Mouse (Mus musculus): ENCODE data around the gene Zdhhc3. TPM values are rescaled to one million over a fixed set of nuclear protein-coding genes. Genes with fewer than 3 reads are reported as not detected.

Gene Zdhhc3
- polyA plus RNA-seq, 1 experiment: 92.1 TPM

GRCm38 (mm10) chr9:123150241-123151020, 37.4 kb upstream of the Zdhhc3 start, which contains the start of gene Clec3b:
Gene Clec3b, plus strand, starts transcription at chr9:123150946.
- Histone ChIP-seq H3K4me1 (ENCODE audit: control insufficient read depth, insufficient read depth, low read length) (no peaks in the 10 kb centered on the region), H3K4me3 (ENCODE audit: insufficient read depth, low read length) (no peak within 1 kb of the TSS), H3K27ac (ENCODE audit: insufficient read depth, low read length) (no peak within 1 kb of the TSS)
- no peak for TF ChIP-seq CTCF (IDR thresholded peaks at IDR 0.05; ENCODE audit: borderline replicate concordance, insufficient read depth, low read length)
- no peak for TF ChIP-seq POLR2A (IDR thresholded peaks at IDR 0.05; ENCODE audit: low read depth, low read length)

GRCm38 (mm10) chr9:123148430-123148829, 35.4 kb upstream of the Zdhhc3 start:
- Histone ChIP-seq H3K4me3 (ENCODE audit: insufficient read depth, low read length) (no peak overlapping the region), H3K4me1 (ENCODE audit: control insufficient read depth, insufficient read depth, low read length) (no peaks in the 10 kb centered on the region), H3K27ac (ENCODE audit: insufficient read depth, low read length) (no peak overlapping the region)
- TF ChIP-seq POLR2A (IDR thresholded peaks at IDR 0.05; ENCODE audit: low read depth, low read length) (no peak), CTCF (IDR thresholded peaks at IDR 0.05; ENCODE audit: borderline replicate concordance, insufficient read depth, low read length) (no peak)

GRCm38 (mm10) chr9:123139887-123140614, 27.0 kb upstream of the Zdhhc3 start:
- no peak overlapping the region for H3K27ac ChIP-seq (ENCODE audit: insufficient read depth, low read length)
- TF ChIP-seq CTCF (IDR thresholded peaks at IDR 0.05; ENCODE audit: borderline replicate concordance, insufficient read depth, low read length): no peak
- TF ChIP-seq POLR2A (IDR thresholded peaks at IDR 0.05; ENCODE audit: low read depth, low read length): no peak

GRCm38 (mm10) chr9:123138891-123139474, 26.0 kb upstream of the Zdhhc3 start:
- TF ChIP-seq CTCF (IDR thresholded peaks at IDR 0.05; ENCODE audit: borderline replicate concordance, insufficient read depth, low read length): no peak
- no peak for TF ChIP-seq POLR2A (IDR thresholded peaks at IDR 0.05; ENCODE audit: low read depth, low read length)
- peaks cover 14% of the 10 kb centered on the region for H3K4me1 ChIP-seq (ENCODE audit: control insufficient read depth, insufficient read depth, low read length)
- no peak overlapping the region for H3K4me3 ChIP-seq (ENCODE audit: insufficient read depth, low read length)
- peak overlapping the region; percentile 66 for H3K27ac ChIP-seq (ENCODE audit: insufficient read depth, low read length)

More at GRCm38 (mm10) chr9:123139887-123140614, 27.0 kb upstream of the Zdhhc3 start:
- H3K4me1 ChIP-seq (ENCODE audit: control insufficient read depth, insufficient read depth, low read length): peaks cover 14% of the 10 kb centered on the region
- no peak overlapping the region for H3K4me3 ChIP-seq (ENCODE audit: insufficient read depth, low read length)

GRCm38 (mm10) chr9:123136953-123137682, 24.1 kb upstream of the Zdhhc3 start:
- H3K4me1 ChIP-seq (ENCODE audit: control insufficient read depth, insufficient read depth, low read length): peaks cover 14% of the 10 kb centered on the region
- peak overlapping the region; percentile 99 for H3K27ac ChIP-seq (ENCODE audit: insufficient read depth, low read length)
- TF ChIP-seq POLR2A (IDR thresholded peaks at IDR 0.05; ENCODE audit: low read depth, low read length) (no peak), CTCF (IDR thresholded peaks at IDR 0.05; ENCODE audit: borderline replicate concordance, insufficient read depth, low read length) (no peak)
- H3K4me3 ChIP-seq (ENCODE audit: insufficient read depth, low read length): no peak overlapping the region

- TF ChIP-seq POLR2A (IDR thresholded peaks at IDR 0.05; ENCODE audit: low read depth, low read length) (no peak), CTCF (IDR thresholded peaks at IDR 0.05; ENCODE audit: borderline replicate concordance, insufficient read depth, low read length) (no peak)
- Histone ChIP-seq H3K4me1 (ENCODE audit: control insufficient read depth, insufficient read depth, low read length) (peaks cover 10% of the 10 kb centered on the region), H3K4me3 (ENCODE audit: insufficient read depth, low read length) (no peak overlapping the region), H3K27ac (ENCODE audit: insufficient read depth, low read length) (no peak overlapping the region)
Observed at GRCm38 (mm10) chr9:123132994-123133393, 20.0 kb upstream of the Zdhhc3 start.

GRCm38 (mm10) chr9:123127663-123128062, 14.7 kb upstream of the Zdhhc3 start:
- TF ChIP-seq POLR2A (IDR thresholded peaks at IDR 0.05; ENCODE audit: low read depth, low read length) (no peak), CTCF (IDR thresholded peaks at IDR 0.05; ENCODE audit: borderline replicate concordance, insufficient read depth, low read length) (no peak)
- no peaks in the 10 kb centered on the region for H3K4me1 ChIP-seq (ENCODE audit: control insufficient read depth, insufficient read depth, low read length)
- no peak overlapping the region for H3K27ac ChIP-seq (ENCODE audit: insufficient read depth, low read length)
- H3K4me3 ChIP-seq (ENCODE audit: insufficient read depth, low read length): no peak overlapping the region

GRCm38 (mm10) chr9:123124413-123124981, 11.5 kb upstream of the Zdhhc3 start:
- H3K4me3 ChIP-seq (ENCODE audit: insufficient read depth, low read length): no peak overlapping the region
- no peaks in the 10 kb centered on the region for H3K4me1 ChIP-seq (ENCODE audit: control insufficient read depth, insufficient read depth, low read length)
- no peak for TF ChIP-seq POLR2A (IDR thresholded peaks at IDR 0.05; ENCODE audit: low read depth, low read length)
- TF ChIP-seq CTCF (IDR thresholded peaks at IDR 0.05; ENCODE audit: borderline replicate concordance, insufficient read depth, low read length): no peak
- H3K27ac ChIP-seq (ENCODE audit: insufficient read depth, low read length): no peak overlapping the region
